Mouse (Mus musculus) hindlimb bud, embryonic 11.5 days (tissue): Measurements from ENCODE around the gene Gstcd.

Experiments used
- DNase-seq: peaks from one replicate; pipeline ENCODE4 v3.0.0-alpha.2; 2012; ENCODE audit warnings: low read depth, low spot score; ENCODE audit errors: extremely low spot score

Gene Gstcd

GRCm38 (mm10) chr3:133033145-133033755 lies 58.6 kb downstream of the Gstcd start:
- DNase-seq: no peak

DNA sequence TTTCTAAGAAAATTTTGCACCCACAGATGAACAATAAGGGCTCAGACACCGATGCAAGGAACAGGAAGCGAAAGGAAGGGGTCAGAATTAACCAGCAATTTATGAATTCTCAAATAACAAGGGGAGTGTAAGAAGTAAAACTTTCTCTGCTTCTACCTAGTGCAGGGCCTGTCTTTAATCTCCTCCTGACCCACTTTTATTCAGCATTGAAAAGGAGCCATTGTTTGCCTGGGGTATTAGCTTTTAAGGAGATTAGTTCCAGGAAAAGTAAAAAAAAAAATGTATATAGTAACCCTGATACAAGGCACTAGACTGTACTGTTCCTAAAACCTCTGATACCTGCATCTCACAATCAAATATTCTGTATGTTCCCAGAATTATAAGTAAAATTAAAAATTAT lies 64.9 kb downstream of the Gstcd start:
- no peak for DNase-seq

DNA sequence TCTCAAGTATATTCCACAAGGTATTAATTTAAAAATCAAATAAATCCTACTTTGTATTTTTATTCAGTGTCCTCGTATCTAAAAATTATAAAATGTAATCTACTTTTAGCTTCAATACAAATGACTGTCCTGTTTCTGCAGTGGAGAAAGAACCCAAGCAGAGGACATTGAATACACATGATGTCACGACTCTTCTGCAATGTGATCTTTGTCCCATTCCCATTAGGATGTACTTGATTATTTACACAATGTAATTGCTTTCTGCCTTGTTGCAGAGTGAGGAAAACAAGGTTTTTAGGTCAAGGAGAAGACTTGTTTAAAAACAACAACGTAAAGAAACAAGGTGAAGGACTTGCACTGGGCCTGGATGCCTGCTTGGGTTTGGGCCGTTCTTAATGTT lies 84.6 kb downstream of the Gstcd start:
- DNase-seq: no peak

DNA sequence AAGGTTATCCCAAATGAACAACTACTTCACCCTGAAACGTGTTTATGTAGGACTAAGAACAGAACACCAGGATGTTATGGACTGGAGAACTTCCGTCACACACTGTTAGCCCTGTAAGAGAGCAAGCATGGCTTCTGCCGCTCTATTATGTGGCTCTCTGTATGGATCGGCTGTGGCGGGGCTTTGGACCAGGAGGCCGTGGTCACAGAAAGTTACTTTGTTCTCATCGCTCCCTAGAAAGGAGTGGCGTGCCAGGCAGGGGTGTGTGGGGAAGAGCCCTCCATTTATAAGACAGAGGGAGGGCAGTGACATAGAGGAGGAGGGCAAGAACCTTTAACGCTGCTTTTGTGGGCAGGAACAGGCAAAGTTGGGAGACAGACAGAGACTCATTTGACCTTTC lies 95.5 kb downstream of the Gstcd start:
- DNase-seq: no peak

DNA sequence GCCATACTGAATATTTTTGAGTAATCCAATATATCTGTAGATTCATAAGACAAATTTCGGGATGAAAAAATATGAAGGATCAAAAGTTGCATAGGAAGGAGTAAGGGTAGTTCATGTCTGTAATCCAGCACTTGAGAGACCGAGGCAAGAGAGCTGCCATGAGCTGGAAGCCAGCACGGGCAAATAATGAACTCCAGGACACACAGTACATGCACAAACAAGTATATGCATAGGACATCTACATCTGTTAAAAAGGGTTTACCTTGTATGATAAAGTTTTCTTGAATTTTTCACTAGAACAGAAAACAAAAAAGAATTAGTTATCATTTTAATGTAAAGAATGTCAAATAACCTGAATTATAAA lies 95.9 kb downstream of the Gstcd start:
- no peak for DNase-seq

DNA sequence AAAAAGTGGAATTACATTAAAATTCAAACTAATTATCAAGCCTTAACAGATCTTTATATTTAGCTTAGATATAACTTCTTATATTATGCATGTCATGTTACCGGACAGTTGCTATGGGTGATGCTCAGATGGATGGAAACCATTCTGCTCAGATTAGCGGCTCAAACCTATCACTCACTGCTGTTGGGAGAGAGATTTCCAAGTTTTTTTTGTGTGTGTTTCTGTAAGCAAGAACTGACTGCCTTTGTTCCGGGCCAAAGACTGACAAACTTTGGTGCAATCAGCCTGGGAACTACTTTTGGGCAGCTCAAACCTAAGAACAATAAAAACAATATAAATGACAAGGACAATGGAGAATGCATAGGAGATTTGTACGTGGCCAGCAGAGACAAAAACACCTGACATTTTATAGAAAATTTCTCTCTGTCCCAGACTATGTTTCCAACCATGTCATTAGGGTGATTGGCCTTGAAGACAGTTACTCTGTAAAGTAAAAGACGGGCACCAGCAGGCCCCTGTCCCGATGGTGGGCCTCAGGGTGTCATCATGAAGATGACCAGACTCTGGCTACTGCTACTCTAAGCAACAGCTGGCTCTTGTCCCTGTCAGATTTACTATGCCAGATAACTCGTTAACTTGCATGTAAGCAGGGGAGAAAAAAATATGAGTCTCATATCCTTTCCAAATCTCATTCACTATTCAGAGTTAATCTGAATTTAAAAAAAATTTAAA lies 96.5 kb downstream of the Gstcd start:
- DNase-seq: no peak

DNA sequence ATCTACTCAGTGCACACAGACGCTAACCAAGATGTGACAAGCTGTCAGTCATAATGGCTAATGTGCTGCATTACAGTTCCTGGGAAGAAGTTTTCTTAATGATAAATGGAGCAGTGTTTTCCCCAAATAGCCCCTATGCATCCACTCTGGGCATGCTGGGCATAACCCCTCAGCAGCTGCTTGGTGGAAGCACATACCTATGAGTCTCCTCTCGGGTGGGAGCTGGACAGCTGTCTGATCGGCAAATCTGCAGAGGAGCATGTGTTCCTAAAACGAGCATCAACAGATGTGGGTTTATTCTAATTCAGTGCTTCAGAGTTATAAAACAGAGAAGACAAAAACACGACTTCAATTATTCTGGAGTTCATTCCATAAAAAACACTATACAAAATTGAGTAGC lies 105.6 kb downstream of the Gstcd start:
- DNase-seq: no peak

DNA sequence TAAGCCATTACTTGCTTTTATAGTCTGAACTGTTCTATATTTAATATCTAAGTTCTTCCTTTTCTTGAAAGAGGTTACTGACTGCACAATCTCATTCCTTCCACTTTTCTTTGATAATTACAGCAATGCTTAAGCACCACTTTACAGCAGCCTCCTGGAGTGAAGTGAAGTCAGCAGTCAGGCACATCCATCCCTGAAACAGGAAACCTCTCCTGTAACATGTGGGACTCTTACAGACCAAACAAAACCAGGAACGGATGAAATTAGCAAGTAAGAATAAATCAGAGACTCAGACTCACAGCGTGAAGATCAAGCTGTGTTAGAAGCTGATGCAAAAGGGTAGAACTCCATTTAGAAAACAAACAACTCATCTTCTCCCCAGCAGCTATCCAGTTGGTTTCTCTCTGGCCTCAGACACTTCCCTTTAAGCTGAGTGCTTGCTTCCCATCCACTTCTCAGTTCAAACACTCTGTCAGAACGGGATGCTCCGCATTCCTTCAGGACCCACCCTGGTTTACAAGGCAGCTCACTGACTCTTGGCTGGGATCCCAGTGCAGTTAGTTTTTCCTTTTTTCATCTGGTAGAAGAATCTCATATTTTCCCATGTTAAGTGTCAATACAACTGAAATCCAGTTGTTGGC lies 107.9 kb downstream of the Gstcd start:
- DNase-seq: no peak

GRCm38 (mm10) chr3:132981968-132982367 lies 109.9 kb downstream of the Gstcd start:
- DNase-seq: no peak

- DNase-seq: no peak
These were observed 111.9 kb downstream of the Gstcd start for GRCm38 (mm10) chr3:132979781-132980461.

GRCm38 (mm10) chr3:132966255-132966654 lies 125.6 kb downstream of the Gstcd start:
- DNase-seq: no peak

DNA sequence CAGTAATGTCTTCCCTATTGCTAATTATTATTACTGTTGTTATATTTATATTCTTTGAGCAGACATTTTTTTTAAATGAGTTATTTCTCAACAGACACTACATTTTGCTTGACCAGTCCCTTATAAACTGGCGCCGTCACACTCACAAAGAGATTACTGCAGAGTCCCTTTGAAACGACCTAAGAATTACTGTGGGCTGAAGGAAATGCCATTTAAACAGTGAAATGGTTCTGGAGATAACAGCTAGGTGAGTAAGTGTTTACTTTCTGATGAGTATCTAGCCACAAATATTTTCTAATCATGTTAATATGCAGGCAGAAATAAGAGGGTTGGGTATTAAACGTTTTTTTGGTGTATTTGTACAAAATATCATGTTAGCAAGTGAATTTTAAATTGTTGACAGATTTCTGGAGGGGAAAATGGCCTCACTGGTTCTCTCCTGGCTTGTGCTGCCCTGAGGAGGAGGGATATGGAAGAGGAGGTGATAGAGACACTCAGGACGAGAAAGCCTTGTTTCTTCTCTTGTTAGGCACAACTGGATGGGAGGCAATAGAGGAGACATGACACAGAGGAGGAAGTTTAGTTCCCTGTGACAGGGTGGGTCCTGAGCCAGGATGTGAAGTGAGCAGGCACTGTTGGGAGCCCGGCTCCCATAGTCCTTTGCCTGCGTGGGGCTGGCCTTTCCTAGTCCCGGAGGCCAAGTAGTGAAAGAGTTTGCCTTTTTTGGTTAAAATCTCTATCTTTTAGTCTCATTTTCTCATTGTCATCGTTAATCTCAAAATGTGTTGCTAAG lies 126.9 kb downstream of the Gstcd start:
- no peak for DNase-seq

GRCm38 (mm10) chr3:132962631-132963361 lies 129.0 kb downstream of the Gstcd start:
- DNase-seq: no peak

GRCm38 (mm10) chr3:132950529-132950880 lies 141.3 kb downstream of the Gstcd start:
- no peak for DNase-seq

- no peak for DNase-seq
These were observed 141.9 kb downstream of the Gstcd start, which contains the start of gene Npnt for GRCm38 (mm10) chr3:132949791-132950528. Npnt (minus strand) TSS chr3:132950291.

- DNase-seq: no peak
These were observed 142.4 kb downstream of the Gstcd start for GRCm38 (mm10) chr3:132949380-132949790.

DNA sequence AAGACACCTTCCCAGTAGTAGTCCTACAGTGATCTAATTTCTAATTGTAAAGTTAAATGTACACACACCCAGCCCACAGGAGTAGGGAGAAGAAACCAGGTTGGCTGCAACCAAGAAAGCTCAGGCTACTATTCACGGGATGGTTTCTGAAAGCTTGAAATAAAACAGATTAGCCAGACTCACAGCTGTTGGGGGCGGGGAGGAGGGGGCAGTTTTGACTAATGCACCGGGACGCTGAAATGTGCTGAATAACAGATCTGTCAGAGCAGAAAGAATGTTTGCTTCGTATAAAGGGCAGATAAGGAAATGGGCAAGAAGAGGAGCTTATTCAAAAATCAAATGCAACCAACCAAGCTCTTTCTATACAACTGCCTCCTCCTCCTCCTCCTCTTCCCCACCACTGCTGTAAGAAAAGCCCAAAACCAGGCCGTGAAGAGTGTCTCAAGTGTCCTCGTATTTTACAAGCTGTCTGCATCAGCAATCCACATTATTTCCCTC lies 143.5 kb downstream of the Gstcd start:
- DNase-seq: no peak

- DNase-seq: no peak
These were observed 145.7 kb downstream of the Gstcd start for GRCm38 (mm10) chr3:132946086-132946485.

- DNase-seq: no peak
These were observed 146.2 kb downstream of the Gstcd start for GRCm38 (mm10) chr3:132945669-132946068.
